Mouse (Mus musculus) A20 (cell line): ENCODE measurements around the gene Gm49359.
"Not testable (repeated sequence)": the region's sequence is repeated elsewhere in the genome, so short reads cannot be mapped to it uniquely, and the experiment has no call there.

Experiments used
- DNase-seq: peaks from one replicate; pipeline ENCODE4 v3.0.0-alpha.2; 2011; ENCODE audit warnings: low read depth, low spot score

The Gm49359 gene

GRCm38 (mm10) chr13:62466424-62467334 is at the start of gene Gm49359:
Gene Gm49359, minus strand, starts transcription at chr13:62466832.
- peak; percentile 94 for DNase-seq

GRCm38 (mm10) chr13:62510641-62511420 is 44.2 kb upstream of the Gm49359 start:
- not testable (repeated sequence) for DNase-seq

- DNase-seq: not testable (repeated sequence)
These were observed 6.0 kb upstream of the Gm49359 start for GRCm38 (mm10) chr13:62472661-62473060.

- DNase-seq: peak; percentile 75
These were observed 3.3 kb upstream of the Gm49359 start for GRCm38 (mm10) chr13:62469947-62470346.
